ENCODE assay signal across 19 mouse cellular contexts in the genomic region with DNA sequence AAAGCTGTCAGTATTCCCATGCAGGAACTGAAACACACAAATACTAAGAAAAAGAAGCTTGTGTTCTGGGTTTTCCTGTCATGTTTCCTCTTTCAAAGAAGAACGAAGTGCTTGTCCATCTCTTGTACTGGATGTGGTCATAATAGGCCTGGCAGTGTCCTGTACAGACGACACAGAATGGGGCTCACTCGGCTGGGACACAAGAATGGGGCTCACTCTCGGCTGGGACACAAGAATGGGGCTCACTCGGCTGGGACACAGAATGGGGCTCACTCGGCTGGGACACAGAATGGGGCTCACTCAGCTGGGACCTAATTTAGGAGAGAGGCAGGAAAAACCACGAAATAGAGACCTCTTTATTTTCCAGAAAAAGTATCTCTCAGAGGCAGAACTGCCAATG. TPM values are rescaled to one million over a fixed set of nuclear protein-coding genes. Genes with fewer than 3 reads are reported as not detected.
DNase-seq lines count a peak whose midpoint lies in the region; ATAC-seq lines count a peak whose summit lies in the region.
"Had no signal": no experiment of that assay in that cellular context is flagged by ENCODE, and none has a peak within 500 bp of the region (broad histone marks: within the 10 kb centered on the region; RNA-seq: fewer than 3 reads in every experiment).

No protein-coding gene starts in this region.

- H3K4me2 ChIP-seq in liver, embryonic 11.5 days = peak overlapping the region; percentile 72
- peak overlapping the region; percentile 70 for H3K4me2 ChIP-seq in liver, embryonic 12.5 days
- H3K4me2 ChIP-seq: neural tube, embryonic 15.5 days had no signal

- WGBS in liver, embryonic 11.5 days = 64% methylated on average over 7 of the region's 7 CpGs
- 46% methylated on average over 7 of the region's 7 CpGs for WGBS in liver, embryonic 12.5 days (ENCODE audit: insufficient replicate concordance)

- H3K27me3 ChIP-seq in liver, embryonic 11.5 days (replicated peaks; ENCODE audit: control insufficient read depth, insufficient read depth, low read length) = no peaks in the 10 kb centered on the region
- no peaks in the 10 kb centered on the region for H3K27me3 ChIP-seq in liver, embryonic 12.5 days (replicated peaks)
- H3K27me3 ChIP-seq in megakaryocyte, embryonic 14.5 days (replicated peaks) = no peaks in the 10 kb centered on the region
- H3K27me3 ChIP-seq: neural tube, embryonic 15.5 days had no signal

- peak; percentile 93 for DNase-seq in heart, adult 11 months
- DNase-seq in heart, postnatal 4 days = no peak
- no peak for DNase-seq in liver, embryonic 11.5 days (ENCODE audit: low spot score)
- DNase-seq in liver (no peak), MN1 (ENCODE audit: low spot score) (no peak)
- no peak for DNase-seq in B cell, adult 2 months
- DNase-seq: adrenal gland, postnatal 14 days; cerebellum, adult 8-10 months; gastrocnemius, postnatal 36 days; kidney, adult 18-20 months; kidney, postnatal 36 days; lung, postnatal 36 days; midbrain, embryonic 14.5 days; thymus, postnatal 4 days had no signal

- no peak overlapping the region for H3K4me3 ChIP-seq in liver, embryonic 11.5 days (ENCODE audit: low read depth, low read length)
- peak overlapping the region; percentile 55 for H3K4me3 ChIP-seq in liver, embryonic 12.5 days
- peak overlapping the region; percentile 75 for H3K4me3 ChIP-seq in megakaryocyte, embryonic 14.5 days (replicated peaks)
- H3K4me3 ChIP-seq: myocyte; neural tube, embryonic 15.5 days had no signal

- peaks cover 81% of the 10 kb centered on the region for H3K4me1 ChIP-seq in liver, embryonic 11.5 days (replicated peaks; ENCODE audit: control insufficient read depth, insufficient read depth, low read length)
- H3K4me1 ChIP-seq in liver, embryonic 12.5 days = peaks cover 100% of the 10 kb centered on the region
- H3K4me1 ChIP-seq in megakaryocyte, embryonic 14.5 days = peaks cover 100% of the 10 kb centered on the region

- ATAC-seq in liver, embryonic 11.5 days (replicated peaks; ENCODE audit: low FRiP score) = no peak
- no peak for ATAC-seq in liver, embryonic 12.5 days
- ATAC-seq: hindbrain, embryonic 16.5 days had no signal

- peak overlapping the region; percentile 48; the same call in 1 of the 2 replicates for H3K9ac ChIP-seq in liver, embryonic 11.5 days (ENCODE audit: low read depth, low read length)
- peak overlapping the region; percentile 62 for H3K9ac ChIP-seq in liver, embryonic 12.5 days
- H3K9ac ChIP-seq: neural tube, embryonic 15.5 days had no signal

- 0 out of 2 replicates have a peak overlapping the region, but pooled peaks have one; percentile 5 for H3K27ac ChIP-seq in liver, embryonic 11.5 days (ENCODE audit: low read depth, low read length)
- H3K27ac ChIP-seq in liver, embryonic 12.5 days = peak overlapping the region; percentile 85
- H3K27ac ChIP-seq: neural tube, embryonic 15.5 days had no signal

- H3K36me3 ChIP-seq in liver, embryonic 11.5 days (ENCODE audit: control insufficient read depth, insufficient read depth, low read length) = no peaks in the 10 kb centered on the region
- H3K36me3 ChIP-seq in liver, embryonic 12.5 days = 0 out of 2 replicates have a peak, but pooled peaks cover 2% of the 10 kb centered on the region
- peaks cover 3% of the 10 kb centered on the region for H3K36me3 ChIP-seq in megakaryocyte, embryonic 14.5 days (replicated peaks; ENCODE audit: low read length)
- H3K36me3 ChIP-seq: neural tube, embryonic 15.5 days had no signal

- no peaks in the 10 kb centered on the region for H3K9me3 ChIP-seq in liver, embryonic 11.5 days (ENCODE audit: control insufficient read depth, low read length)
- H3K9me3 ChIP-seq in liver, embryonic 12.5 days (replicated peaks) = no peaks in the 10 kb centered on the region
- H3K9me3 ChIP-seq in megakaryocyte, embryonic 14.5 days = no peaks in the 10 kb centered on the region
- H3K9me3 ChIP-seq: neural tube, embryonic 15.5 days had no signal

RNA-seq across cellular contexts. Expression of a gene that starts 34.0 kb away (rescaled TPM):
- total RNA-seq in heart, postnatal 4 days (2021) = 100 to 1,000 TPM; 136 to 147 TPM
- polyA plus RNA-seq in liver, embryonic 11.5 days (2014; fragmentation: Nextera tagmentation; extraction: Ambion mirVana) = 82.9 and 89.3 TPM in 2 replicates
- polyA plus RNA-seq in liver, embryonic 12.5 days (2016; fragmentation: Nextera tagmentation; extraction: Ambion mirVana) = 65.1 and 68.4 TPM in 2 replicates
- polyA plus RNA-seq in megakaryocyte, embryonic 14.5 days (2012; ENCODE audit: insufficient read depth, low replicate concordance) = 39.9 and 82.1 TPM in 2 replicates
